Mouse (Mus musculus) embryo, embryonic 9.5 days (tissue): ENCODE data around the gene Ocel1.

ENCODE experiments used
- DNase-seq: peaks from one replicate; pipeline ENCODE4 v3.0.0-alpha.2; 2017; ENCODE audit errors: extremely low spot score

Gene Ocel1

DNA sequence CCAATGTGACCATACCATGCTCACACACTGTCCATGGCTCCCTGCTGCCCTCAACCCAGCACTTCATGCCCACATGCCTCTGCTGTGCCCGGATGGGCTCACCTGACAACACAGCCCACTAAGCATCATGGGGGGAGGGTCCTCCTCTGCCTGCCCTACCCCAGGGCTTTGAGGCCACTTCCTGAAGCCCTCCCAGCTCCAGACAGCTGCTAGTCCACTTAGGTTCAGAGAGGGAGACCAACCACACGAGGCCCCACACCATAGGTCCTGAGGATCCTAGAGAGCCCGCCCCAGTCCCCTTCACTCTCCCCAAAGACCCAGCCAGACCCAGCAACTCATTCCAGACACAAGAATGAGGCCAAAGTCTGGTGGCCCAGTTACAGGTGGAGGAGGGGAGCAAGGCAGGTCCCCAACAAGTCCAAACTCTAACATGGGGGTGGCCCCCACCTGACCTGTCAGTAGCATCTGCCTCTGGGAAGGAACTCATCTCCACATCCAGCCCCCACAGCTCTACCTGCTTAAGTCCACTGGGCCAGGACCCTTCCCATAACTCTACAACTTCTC lies 8.5 kb downstream of the Ocel1 start:
- peak; percentile 28 for DNase-seq

DNA sequence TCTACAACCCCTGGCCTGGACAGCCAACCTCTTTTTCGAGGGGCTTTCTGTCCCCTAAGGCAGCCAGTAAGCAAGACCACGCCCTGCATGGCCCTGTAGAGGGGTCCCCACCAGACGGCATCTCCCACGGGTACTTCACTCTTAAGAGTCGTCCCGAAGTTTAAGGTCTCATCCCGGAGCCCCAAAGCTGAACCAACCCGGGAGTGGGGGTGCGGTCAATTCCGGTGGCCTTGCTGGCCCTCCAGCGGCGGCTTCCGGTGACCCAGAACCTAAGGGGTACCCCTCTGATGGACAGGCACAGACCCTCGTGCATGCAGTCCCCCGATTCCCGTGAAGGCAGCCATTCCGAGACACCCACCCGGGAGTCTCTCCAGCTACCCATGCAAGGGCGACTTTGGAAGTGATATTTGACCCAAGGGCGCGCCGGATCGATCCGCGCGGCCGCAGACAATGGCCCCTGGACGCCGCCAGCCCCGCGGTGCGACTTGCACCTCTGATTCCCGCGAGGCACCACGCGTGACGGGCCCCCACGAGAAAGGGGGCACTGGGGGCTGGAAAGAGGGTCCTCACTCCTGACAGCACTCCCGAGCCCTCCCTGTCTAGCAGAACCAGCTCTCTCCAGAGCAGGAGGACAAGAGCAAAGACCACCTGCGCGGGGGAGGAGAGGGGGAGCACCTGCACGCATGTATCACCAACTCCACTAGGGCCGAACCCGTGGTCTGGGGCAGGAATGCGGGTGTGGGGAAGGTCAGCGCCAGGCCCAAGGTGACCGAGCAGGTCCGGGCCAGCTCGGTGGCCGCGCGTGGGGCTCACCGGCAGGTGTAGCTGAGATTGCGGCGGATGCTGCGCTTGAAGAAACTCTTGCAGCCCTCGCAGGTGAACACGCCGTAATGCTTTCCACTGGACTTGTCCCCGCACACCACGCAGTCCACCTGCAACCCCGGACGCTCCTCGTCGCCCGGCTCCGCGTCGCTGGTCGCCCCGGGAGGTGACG lies 9.4 kb downstream of the Ocel1 start:
- peak; percentile 49 for DNase-seq

DNA sequence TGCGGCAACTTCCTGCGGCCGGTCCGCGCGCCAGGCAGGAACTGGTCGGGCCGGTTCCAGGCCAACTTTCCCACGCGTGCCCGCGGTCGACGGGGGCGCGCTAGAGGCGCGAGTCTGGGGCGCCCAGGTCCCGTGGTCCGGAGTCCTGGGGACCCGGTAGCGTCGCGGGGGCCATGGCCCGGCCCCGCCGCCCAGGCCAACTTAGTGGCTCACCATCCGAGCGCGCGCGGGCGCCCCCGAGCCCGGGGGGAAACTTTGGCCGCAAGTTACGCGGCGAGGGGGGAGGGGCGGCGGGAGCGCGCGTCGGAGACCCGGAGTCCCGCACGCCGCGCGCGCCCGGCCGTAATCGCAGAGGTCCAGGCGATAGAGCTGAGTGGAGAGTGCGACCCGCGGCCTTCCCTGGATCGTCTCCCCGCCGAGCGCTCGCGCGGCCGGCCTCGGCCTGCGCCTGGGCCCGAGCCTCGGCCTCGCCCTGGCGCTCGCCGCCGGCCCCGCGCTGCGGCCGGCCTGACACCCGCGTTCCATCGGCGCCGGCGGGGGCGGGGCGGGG lies 10.4 kb downstream of the Ocel1 start, which contains the start of gene Nr2f6:
Gene Nr2f6 (minus strand): TSS at position 540 of the 550 bp plus-strand sequence.
- DNase-seq, result peak; percentile 79

DNA sequence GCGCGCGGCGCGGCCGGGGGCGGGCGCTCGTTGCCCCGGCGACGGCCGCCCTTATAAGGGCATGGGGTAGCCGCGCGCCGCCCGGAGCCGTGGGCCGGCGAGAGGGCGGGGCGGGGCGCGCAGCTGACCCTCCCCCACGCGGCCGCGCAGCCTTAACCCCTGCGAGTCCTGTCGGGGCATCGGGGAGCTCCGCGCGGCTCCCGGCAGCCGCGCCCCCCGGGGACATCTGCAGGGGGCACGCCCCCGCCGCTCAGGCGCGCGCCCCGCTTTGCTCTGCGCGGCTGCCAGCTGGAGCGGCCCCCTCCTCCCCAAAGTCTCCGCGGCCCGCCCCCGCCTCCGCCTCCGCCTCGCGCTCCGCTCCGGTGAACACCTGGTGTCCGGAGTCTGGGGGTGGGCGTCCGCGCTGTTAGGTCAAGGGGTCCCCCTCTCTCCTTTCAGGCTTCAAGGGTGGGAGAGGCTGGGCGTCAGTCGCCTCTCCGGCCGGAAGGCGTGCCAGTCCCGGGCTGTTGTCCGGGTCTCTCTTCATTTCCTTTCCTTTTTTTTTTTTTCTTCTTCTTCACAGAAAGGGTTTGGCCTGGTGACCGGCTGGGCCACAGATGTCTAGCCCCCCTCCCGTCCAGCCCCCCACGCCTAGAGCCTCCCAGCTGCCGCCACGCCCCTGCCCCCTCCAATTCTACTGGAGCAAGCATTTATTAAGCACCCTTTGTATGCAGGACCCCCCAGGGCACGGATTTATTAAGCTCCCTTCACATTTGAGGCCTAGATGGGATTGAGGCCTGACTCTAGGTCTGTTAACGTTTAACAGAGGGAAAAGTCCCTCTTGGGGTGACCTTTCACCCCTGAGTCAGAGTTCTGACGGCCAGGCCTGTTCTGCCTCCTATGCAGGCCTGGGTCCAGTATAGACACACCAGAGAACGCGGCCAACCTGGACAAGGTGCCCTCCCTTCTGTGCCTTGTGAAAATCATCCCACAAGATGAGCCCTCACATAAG lies 11.2 kb downstream of the Ocel1 start:
- DNase-seq, result peak; percentile 92

DNA sequence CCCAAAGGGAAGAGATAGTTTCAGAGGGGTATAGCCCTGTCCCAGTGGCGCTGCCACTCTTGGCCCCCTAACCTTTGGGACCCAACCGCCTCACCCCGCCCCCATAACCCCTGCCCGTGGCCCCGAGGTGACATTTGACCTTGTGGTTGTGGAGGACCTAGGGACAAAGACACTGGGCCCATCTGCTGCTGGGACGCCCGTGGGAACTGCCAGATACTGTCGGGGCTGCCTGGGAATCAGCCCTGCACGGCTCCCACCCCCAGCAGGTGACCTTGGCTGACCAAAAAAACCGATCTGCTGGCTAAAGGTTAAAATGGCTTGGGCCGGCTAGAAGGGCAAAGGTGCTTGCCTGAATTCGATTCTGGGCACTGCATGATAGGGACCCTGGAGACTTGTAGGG lies 12.3 kb downstream of the Ocel1 start:
- DNase-seq, result peak; percentile 73

DNA sequence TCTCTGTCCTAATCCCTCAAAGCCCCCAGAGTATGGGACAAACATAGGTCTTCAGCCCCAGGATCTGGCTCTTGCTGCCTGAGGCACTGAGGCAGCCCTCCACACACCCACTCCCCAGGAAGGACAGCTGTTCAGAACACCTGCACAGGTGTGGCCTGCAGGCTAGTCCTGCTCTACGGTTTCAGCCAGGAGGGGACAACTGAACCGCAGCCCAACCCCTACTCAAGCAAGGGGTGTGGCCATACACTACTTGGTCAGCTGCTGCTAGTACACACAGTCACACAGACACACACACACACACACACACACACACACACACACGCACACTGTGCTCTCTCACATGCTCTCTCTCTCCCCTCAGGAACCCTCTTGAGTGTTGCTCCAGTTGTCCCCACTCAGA lies 12.8 kb downstream of the Ocel1 start:
- DNase-seq, result no peak

DNA sequence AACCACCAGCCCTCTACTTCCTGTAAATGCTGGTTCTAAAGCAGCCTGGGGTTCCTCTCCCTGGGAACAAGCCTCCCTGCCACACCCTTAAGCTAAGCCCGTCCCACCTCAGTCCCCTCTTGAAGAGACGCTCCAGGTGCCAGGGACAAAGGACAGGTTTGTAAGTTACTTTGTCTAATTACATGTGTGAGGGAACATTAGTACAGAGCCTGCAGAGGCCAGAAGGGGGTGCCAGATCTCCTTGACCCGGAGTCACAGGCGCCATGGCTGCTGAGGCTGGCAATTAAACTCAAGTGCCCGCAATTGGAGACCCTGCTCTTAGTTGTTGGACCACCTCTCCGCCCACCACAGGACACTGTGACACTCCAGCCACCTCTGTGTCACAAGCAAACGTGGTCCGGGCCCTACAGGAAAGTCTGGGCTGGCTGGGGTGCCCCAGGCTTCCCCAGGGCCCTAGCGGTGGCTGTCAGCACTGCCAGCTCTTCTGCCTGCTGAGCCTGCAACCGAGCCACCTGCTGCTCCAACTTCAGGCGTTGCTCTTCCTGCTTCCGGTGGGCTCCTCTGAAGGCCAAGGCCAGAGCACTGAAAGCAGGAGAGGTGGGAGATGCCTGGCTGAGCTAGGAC lies 14.2 kb downstream of the Ocel1 start:
- DNase-seq, result no peak

DNA sequence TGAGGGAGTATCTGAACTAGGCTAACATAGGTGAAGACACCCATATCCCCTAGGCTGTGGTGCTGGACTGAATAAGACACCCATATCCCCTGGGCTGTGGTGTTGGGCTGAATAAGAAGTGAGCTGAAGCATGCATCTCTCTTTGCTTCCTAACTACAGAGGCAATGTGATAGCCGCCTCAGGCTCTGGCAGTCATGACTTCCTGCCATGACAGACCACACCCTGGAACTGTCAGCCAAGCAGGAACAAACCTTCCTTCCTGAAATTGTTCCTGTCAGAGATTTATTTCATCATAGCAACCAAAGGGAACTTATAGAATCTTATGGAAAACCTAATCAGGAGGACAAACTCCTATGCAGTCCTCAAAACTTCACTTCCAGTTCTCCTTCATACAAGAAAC lies 17.2 kb downstream of the Ocel1 start:
- no peak for DNase-seq

DNA sequence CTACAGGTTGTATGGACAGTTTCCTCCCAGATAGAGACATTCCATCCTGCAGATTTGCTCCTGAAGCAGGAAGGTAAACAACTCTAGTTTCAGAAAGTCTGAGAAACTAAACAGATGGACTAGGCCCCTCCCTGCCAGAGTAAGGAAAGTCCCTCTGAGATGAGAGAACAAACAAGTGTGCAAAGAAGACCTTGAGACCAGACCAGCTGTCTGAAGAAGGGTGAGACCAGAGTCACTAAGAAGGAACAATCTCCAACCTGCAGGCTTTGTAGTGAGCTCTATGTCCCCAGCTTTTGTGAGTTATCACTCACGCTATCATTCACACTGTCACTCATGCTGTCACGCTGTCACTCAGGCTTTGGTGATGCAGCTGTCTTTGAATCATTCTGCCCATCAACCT lies 20.6 kb downstream of the Ocel1 start:
- no peak for DNase-seq

DNA sequence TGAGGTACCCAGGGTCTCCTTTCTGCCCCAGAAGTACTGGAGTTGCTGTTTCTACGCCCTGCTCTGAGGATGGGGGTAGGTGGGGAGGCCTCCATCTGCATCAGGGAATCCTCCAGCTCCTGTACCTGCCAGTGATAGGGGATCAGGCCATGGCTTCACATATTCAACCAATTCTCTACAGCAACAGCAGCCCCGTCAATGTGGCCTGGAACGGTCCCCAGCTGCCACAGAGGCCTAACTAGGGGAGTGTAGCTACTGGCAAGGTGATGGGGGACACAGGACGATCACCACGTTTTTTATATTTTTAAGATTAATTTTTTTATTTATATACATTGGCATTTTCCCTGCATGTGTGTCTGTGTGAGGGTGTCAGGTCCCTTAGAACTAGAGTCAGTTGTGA lies 21.3 kb downstream of the Ocel1 start:
- no peak for DNase-seq

DNA sequence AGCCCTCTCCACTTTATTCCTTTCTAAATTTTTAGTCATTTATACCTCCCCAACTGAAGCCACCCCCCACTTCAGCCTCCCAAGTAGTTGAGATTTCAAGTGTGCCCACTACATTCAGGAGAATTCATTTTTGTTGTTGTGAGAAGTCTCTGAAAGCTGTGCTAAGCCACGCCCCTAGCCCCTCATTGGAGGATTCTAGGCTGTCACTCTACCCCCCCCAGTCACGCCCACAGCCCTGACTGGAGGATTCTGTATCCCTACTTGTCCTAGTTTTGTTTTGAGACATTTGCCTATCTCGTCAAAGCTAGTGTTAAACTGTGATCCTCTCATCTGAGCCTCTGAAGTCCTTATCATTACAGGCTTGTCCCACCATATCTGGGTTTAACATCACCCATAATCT lies 21.8 kb downstream of the Ocel1 start:
- DNase-seq, result peak; percentile 54

DNA sequence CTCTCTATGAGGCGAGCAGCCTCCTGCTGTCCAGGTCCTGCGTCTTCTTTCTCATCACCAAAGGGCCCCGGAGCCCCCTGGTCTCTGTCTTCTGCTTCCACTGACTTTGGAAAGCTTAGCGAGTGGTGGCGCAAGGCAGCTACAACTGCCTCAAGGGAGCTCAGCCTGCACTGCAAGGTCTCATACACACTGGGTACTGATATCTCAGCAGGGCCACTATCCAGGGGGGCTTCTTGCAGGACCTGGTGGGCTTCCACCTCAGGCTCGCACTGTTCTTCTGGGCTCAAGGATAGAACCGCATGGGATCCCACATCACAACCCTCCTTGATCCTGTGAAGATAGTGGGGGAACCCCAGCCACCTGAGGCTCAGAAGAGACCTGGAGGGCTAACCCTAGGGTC lies 23.4 kb downstream of the Ocel1 start:
- DNase-seq, result no peak

DNA sequence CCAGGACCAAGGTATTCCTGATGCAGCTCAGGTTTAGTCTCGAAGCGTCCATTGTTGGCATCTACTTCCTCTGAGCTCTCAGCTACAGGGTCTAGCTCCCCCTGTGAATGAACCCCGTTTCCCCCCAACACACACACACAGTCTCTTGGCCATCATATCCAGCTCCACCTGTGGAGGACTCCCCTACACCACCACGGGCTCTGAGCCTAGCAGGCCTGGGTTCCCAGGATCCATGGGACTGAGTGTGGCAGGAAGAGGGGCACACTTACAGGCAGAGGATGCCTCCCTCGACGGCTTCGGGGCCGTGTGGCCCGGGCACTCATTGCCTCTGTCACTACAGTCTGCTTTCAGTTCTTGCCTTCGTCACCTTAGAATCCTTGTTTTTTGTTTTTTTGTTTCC lies 24.0 kb downstream of the Ocel1 start:
- no peak for DNase-seq

DNA sequence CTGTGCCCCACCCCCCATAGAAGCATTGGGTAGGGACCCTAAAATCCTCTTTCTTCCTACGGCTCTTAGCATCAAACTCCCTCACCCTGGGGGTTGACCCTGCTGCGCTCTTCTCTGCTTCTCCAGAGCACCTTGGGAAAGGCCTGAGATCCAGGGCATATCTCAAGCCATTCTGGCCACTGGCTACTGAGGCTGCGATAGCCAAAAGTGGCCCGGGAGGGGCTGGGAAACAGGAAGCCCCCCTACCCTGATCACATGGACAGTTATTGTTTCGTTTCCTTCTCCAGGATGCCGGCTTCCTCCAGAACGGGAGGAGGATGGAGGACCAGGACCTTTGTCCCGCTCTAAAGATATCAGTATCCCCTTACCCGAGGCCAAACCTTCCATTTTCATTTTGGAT lies 24.5 kb downstream of the Ocel1 start, which contains the start of gene Ushbp1:
Gene Ushbp1 (minus strand): TSS at position 174 of the 400 bp plus-strand sequence.
- no peak for DNase-seq

DNA sequence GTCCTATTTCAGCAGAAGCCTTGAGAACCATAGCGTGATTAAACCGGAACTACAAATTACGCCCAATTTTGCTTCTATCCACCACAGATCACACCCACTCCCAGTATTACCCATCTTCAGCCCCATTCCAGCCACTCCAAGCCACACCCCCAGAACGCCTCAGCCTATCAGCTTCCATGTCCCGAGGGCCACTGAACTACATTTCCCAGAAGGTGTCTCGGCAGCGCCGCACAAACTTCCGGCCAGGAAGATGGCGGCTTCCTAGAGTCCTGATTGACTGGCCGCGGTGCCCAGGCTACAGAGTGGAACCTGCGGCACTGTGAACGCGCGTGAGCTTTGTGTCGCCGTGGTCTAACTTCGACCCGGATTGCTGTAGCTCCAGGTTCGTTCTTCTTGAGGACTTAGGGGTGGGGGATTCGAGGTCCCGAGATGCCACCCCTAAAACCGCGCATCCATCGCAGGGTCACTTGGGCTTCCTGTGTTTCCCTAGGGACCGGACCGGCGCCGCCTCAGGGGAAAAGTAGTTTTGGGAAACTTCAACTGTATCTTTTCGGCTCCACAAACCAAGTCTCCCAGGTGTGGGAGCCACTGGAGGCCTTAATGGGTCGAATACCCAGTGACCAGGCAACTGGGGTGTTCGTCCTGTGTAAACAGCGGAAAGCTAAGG lies 25.7 kb downstream of the Ocel1 start, which contains the start of gene Babam1:
Gene Babam1 (plus strand): TSS at position 223 of the 667 bp plus-strand sequence.
- peak; percentile 91 for DNase-seq

DNA sequence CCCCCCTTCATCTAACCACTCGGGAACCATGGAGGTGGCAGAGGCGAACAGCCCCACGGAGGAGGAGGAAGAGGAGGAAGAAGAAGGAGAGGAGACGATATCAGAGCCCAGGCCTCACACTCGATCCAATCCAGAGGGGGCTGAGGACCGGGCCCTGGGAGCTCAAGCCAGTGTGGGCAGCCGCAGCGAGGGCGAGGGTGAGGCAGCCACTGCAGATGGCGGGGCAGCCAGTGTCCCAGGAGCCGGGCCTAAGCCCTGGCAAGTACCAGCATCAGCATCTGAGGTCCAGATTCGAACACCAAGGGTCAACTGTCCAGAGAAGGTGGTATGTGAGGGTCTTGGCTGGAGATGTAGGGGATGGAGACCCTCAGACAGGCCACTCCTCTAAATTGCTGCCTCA lies 26.6 kb downstream of the Ocel1 start:
- no peak for DNase-seq

DNA sequence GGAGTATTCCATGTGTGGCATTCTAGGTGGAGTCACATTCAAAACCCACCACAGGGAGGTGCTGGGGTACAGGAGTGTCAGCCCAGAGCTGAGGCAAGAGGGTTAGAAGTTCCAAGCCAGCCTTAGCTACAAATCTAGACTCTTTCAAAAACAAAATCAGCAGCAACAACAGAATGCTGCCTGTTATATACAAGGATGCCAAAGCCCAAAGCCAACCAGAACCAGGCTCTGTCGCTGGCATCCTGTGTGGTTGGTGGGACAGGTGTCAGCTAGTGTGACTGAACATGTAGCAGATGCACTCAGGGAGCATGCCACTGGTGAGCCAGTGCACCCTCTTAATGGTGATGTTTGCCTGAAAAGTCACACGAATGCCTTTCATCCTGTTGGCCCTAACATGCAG lies 29.7 kb downstream of the Ocel1 start:
- no peak for DNase-seq

DNA sequence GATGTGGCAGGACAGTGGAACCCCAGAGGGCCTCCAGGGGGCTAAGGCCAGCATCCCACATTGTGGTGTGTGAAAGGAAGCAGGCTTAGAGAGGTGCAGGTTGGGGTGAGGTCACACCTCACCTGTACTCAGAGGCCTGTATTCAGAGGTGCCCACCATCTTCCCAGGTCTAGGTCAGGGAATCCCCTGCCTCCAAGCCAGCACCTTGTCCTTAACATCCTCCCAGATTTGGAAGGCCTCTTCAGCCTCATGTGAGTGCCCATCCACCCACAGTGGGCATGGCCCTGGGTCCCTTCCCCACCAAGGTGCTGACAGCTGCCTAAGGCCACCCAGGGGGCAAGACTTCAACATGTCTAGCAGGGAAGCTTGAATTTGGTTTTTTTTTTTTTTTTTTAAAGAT lies 30.4 kb downstream of the Ocel1 start:
- DNase-seq, result no peak

DNA sequence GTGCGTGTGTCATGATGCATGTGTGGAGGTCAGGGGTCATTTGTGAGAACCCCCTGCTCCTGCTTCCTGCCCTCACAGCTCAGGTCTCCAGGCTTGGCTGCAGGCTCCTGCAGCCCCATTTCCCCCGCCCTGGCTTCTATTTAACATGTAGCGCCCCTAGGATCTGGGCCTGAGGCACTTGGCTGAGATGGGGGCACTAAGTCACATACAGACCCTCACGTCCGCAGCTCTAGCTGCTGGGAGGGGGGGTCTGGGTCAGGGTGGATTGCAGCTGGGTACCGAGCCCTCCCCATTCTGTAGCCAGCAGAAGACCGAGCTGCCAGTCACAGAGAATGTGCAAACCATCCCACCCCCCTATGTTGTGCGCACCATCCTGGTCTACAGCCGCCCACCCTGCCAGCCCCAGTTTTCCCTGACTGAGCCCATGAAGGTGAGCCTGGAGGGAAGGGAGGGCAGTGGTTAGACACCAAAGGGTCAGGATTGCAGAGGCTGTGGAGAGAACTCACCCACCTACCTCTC lies 31.4 kb downstream of the Ocel1 start:
- DNase-seq, result no peak
